Mouse (Mus musculus): ENCODE results near the gene Mrpl14. TPM values are rescaled to one million over a fixed set of nuclear protein-coding genes. Genes with fewer than 3 reads are reported as not detected.

The Mrpl14 gene
- polyA plus RNA-seq, 1 experiment: 73.3 TPM

- H3K27ac ChIP-seq (ENCODE audit: insufficient read depth, low read depth, low read length): no peak overlapping the region
- TF ChIP-seq CTCF (IDR thresholded peaks at IDR 0.05; ENCODE audit: low read depth, low read length) (no peak), POLR2A (IDR thresholded peaks at IDR 0.05; ENCODE audit: borderline replicate concordance, low read depth, low read length) (no peak)
- H3K4me3 ChIP-seq (ENCODE audit: insufficient read depth, low read length): no peak overlapping the region
- H3K4me1 ChIP-seq (ENCODE audit: control insufficient read depth, insufficient read depth, low read length): peaks cover 29% of the 10 kb centered on the region
These were observed 56.4 kb downstream of the Mrpl14 start for GRCm38 (mm10) chr17:45742371-45743147.

- Histone ChIP-seq H3K27ac (ENCODE audit: insufficient read depth, low read depth, low read length) (no peak overlapping the region), H3K4me3 (ENCODE audit: insufficient read depth, low read length) (no peak overlapping the region), H3K4me1 (ENCODE audit: control insufficient read depth, insufficient read depth, low read length) (peaks cover 32% of the 10 kb centered on the region)
- TF ChIP-seq CTCF (IDR thresholded peaks at IDR 0.05; ENCODE audit: low read depth, low read length) (no peak), POLR2A (IDR thresholded peaks at IDR 0.05; ENCODE audit: borderline replicate concordance, low read depth, low read length) (no peak)
These were observed 59.5 kb downstream of the Mrpl14 start for GRCm38 (mm10) chr17:45745629-45746028.

- Histone ChIP-seq H3K4me3 (ENCODE audit: insufficient read depth, low read length) (no peak overlapping the region), H3K4me1 (ENCODE audit: control insufficient read depth, insufficient read depth, low read length) (peaks cover 38% of the 10 kb centered on the region), H3K27ac (ENCODE audit: insufficient read depth, low read depth, low read length) (no peak overlapping the region)
- TF ChIP-seq CTCF (IDR thresholded peaks at IDR 0.05; ENCODE audit: low read depth, low read length): no peak
- no peak for TF ChIP-seq POLR2A (IDR thresholded peaks at IDR 0.05; ENCODE audit: borderline replicate concordance, low read depth, low read length)
These were observed 60.6 kb downstream of the Mrpl14 start for GRCm38 (mm10) chr17:45746755-45747154.

DNA sequence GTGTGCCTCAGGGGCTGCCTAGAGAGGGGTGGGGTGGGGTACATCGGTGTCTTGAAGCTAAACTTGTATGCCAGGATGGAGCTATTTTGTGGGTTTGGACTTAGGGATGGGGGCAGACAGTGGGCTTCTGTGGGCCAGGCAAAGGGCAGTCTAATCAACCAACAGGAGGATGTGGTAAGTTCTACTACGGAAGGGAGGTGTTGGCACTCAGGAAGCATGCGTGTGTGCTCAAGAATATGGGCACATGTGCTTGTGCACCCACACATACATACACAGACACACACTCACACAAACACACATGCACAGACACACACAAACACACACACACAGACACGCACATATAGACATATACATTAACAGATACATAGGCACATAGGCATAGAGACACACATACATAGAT, 61.2 kb downstream of the Mrpl14 start:
- TF ChIP-seq CTCF (IDR thresholded peaks at IDR 0.05; ENCODE audit: low read depth, low read length) (no peak), POLR2A (IDR thresholded peaks at IDR 0.05; ENCODE audit: borderline replicate concordance, low read depth, low read length) (no peak)
- H3K4me1 ChIP-seq (ENCODE audit: control insufficient read depth, insufficient read depth, low read length): peaks cover 43% of the 10 kb centered on the region
- H3K27ac ChIP-seq (ENCODE audit: insufficient read depth, low read depth, low read length): no peak overlapping the region
- no peak overlapping the region for H3K4me3 ChIP-seq (ENCODE audit: insufficient read depth, low read length)

Other genes with a start within 250 kb of the Mrpl14 start
- not detected in 2 replicates for gene Spats1, start 210.9 kb upstream of the Mrpl14 start, polyA plus RNA-seq (2012; ENCODE audit: insufficient read depth, insufficient read length, missing spikeins)
- 4.8 and 5.0 TPM in 2 replicates for gene Aars2, start 179.5 kb upstream of the Mrpl14 start, polyA plus RNA-seq (2012; ENCODE audit: insufficient read depth, insufficient read length, missing spikeins)
- gene Tcte1, start 162.9 kb upstream of the Mrpl14 start, polyA plus RNA-seq (2012; ENCODE audit: insufficient read depth, insufficient read length, missing spikeins): not detected in 2 replicates
- not detected in 2 replicates for gene Tmem151b, start 136.6 kb upstream of the Mrpl14 start, polyA plus RNA-seq (2012; ENCODE audit: insufficient read depth, insufficient read length, missing spikeins)
- 27.0 and 30.8 TPM in 2 replicates for gene Nfkbie, start 130.6 kb upstream of the Mrpl14 start, polyA plus RNA-seq (2012; ENCODE audit: insufficient read depth, insufficient read length, missing spikeins)
- gene Slc35b2, start 122.4 kb upstream of the Mrpl14 start, polyA plus RNA-seq (2012; ENCODE audit: insufficient read depth, insufficient read length, missing spikeins): 73.7 and 83.1 TPM in 2 replicates
- gene Hsp90ab1, start 113.1 kb upstream of the Mrpl14 start, polyA plus RNA-seq (2012; ENCODE audit: insufficient read depth, insufficient read length, missing spikeins): 586 and 617 TPM in 2 replicates
- 88.6 and 93.9 TPM in 2 replicates for gene Slc29a1, start 86.7 kb upstream of the Mrpl14 start, polyA plus RNA-seq (2012; ENCODE audit: insufficient read depth, insufficient read length, missing spikeins)
- gene Mymx, start 84.2 kb upstream of the Mrpl14 start, polyA plus RNA-seq (2012; ENCODE audit: insufficient read depth, insufficient read length, missing spikeins): not detected in 2 replicates
- 1.5 and 1.7 TPM in 2 replicates for gene Capn11, start 27.0 kb upstream of the Mrpl14 start, polyA plus RNA-seq (2012; ENCODE audit: insufficient read depth, insufficient read length, missing spikeins)
- gene Tmem63b, start 583 bp downstream of the Mrpl14 start, polyA plus RNA-seq (2012; ENCODE audit: insufficient read depth, insufficient read length, missing spikeins): 20.0 and 21.2 TPM in 2 replicates
- not detected in 2 replicates for gene 1600014C23Rik, start 47.5 kb downstream of the Mrpl14 start, polyA plus RNA-seq (2012; ENCODE audit: insufficient read depth, insufficient read length, missing spikeins)